Mouse (Mus musculus) layer of hippocampus, adult 2 months (tissue): ENCODE results near the gene Pde8b. TPM values are rescaled to one million over a fixed set of nuclear protein-coding genes. Genes with fewer than 3 reads are reported as not detected.

Experiments used
- DNase-seq, 2 experiments: peaks; one replicate each; pipeline ENCODE4 v3.0.0; 2022; ENCODE audit warnings: low spot score in 2 of 2
- H3K27ac ChIP-seq: fragments of 200-600 bp; 2 replicates; pipeline ENCODE4 v1.8.1; 2022
- H3K4me3 ChIP-seq: fragments of 200-600 bp; 2 replicates; pipeline ENCODE4 v1.8.1; 2022; ENCODE audit warnings: mild to moderate bottlenecking
- CTCF ChIP-seq: fragments of 200-600 bp; conservative IDR thresholded peaks from 2 replicates; pipeline ENCODE4 v1.8.1; 2022; ENCODE audit warnings: antibody characterized with exemption, mild to moderate bottlenecking, moderate library complexity
- total RNA-seq, 2 experiments: library from RNA; stranded (reverse); gene quantifications; 2 replicates each; pipeline ENCODE4 v1.2.3; 2021

Pde8b gene
- total RNA-seq, 2 experiments from 2014 or later: 114 to 120 TPM

DNA sequence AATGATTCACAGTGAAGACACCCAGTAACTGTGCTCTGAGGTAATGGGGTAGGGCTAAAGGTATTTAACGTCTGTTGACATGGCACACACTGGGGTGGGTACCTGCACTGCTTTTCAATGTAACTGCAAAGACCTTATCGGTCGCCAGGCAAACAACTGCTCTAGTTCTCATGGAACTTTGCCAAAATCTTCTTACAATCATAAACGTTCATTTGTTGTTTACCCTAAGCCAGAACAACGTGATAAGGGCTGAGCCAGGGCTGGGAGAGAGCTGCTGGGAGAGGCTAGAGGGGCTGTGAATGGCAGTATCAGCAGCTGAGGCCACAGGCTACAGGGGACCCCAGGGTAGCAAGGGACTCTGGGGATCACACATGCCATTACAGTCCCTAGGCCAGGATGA is 136.4 kb downstream of the Pde8b start:
- H3K4me3 ChIP-seq: no peak overlapping the region
- no peak for TF ChIP-seq CTCF
- peak overlapping the region; percentile 79 for H3K27ac ChIP-seq
- DNase-seq: no peak

DNA sequence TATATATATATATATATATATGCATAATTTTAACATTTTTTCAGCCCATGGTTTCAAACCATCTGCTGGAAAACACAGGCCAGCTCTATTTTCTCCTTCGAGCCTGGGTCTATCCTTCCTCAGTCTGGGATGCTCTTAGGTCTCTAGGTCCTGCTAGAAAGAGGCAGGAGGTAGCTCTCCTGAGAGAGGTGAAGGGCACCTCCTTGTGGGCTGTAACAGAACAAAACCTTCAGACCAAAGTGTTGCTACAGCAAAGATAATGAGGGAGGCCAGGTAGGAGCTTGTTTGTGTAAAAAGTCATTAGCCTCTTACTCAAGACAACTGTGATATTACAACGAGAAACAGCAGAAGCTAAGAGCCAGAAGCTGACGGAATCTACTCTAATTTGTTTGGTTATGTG is 140.6 kb downstream of the Pde8b start:
- DNase-seq: no peak
- TF ChIP-seq CTCF: no peak
- H3K27ac ChIP-seq: no peak overlapping the region
- no peak overlapping the region for H3K4me3 ChIP-seq

DNA sequence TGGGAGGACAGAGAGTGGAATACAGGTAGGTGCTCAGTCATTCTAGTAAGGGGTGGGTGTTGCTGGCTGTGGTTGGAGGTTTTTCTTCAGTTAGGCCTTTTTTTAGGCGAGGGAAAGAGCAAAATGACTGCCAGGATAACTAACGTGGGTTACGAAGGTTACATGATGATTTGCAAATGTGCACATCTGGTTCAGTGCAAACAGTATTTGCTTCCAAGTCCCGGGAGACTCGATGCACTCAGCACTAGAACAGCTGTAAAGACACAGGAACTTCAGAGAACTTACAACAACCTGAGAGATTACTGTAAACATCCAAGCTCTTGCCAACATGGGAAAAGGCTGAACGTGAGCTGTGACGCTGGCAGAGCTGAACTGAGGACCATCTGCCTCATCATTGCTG is 142.1 kb downstream of the Pde8b start:
- DNase-seq: no peak
- H3K4me3 ChIP-seq: no peak overlapping the region
- TF ChIP-seq CTCF: no peak
- peak overlapping the region; percentile 69 for H3K27ac ChIP-seq

DNA sequence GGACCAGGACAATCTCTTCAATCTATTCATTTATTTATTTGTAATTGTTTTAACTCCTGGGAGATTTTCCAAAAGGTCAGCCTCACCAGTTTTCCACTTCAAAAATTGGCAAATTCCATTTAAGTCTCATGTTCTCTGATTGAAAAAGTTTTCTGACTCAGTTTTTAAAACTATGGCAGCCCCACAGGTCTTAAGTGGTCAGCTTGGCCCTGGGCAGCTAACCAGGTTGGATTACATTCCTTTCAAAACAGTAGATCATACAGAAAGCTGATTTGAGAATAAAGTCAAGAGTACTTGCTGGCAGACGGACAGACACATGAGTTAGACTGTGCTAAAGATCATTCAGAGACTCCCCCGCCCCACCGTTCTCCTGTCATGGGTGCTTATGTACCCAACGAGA is 145.3 kb downstream of the Pde8b start:
- no peak overlapping the region for H3K4me3 ChIP-seq
- no peak for DNase-seq
- peak overlapping the region; percentile 21; the same call in 1 of the 2 replicates for H3K27ac ChIP-seq
- TF ChIP-seq CTCF: no peak

DNA sequence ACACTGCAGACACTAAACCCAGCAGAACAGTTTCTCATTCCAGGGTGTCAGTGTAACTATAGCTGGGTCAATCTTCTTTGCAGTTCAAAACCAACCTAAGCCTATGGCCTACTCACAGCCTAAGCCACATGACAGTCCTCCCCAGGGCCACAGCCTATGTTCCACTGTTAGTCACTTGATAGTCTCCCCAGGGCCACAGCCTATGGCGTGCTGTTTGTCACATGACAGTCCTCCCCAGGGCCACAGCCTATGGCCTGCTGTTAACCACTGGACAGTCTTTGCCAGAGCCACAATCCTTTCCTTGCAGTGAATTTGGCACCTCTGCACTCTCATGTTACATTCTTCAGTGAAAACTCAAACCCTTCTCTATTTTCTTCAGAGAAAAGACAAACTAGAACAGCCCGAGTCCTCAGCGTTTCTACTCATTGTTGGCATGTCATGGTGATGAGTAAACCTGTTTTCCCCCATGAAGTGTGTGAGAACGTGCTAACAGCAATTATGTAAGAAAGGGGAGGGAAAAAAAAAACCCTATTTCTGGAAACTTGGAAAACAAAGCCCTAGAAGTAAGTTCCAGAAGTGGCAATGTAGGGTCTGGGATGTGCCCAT is 147.0 kb downstream of the Pde8b start:
- H3K27ac ChIP-seq: peak overlapping the region; percentile 52; the same call in 1 of the 2 replicates
- no peak overlapping the region for H3K4me3 ChIP-seq
- DNase-seq: no peak
- no peak for TF ChIP-seq CTCF

DNA sequence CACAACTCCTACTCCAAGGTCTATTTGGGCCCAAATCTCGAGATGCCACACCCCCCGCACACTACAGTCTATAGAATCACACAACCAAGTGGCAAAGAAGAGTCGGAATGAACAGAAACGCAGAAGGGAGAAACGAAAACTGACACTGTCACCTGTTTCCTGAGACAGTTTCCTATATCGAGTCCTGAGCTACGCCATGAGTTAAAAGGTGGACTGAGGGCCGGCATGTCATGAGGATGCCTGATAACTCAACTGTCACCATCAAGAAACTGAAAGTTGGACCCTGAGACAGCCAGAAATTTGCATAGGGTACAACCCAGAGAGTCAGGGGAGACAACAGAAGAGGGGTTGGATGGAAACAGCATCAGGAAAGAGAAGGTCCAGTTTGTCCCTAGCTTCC is 148.8 kb downstream of the Pde8b start:
- H3K4me3 ChIP-seq: no peak overlapping the region
- H3K27ac ChIP-seq: no peak overlapping the region
- TF ChIP-seq CTCF: no peak
- DNase-seq: no peak

DNA sequence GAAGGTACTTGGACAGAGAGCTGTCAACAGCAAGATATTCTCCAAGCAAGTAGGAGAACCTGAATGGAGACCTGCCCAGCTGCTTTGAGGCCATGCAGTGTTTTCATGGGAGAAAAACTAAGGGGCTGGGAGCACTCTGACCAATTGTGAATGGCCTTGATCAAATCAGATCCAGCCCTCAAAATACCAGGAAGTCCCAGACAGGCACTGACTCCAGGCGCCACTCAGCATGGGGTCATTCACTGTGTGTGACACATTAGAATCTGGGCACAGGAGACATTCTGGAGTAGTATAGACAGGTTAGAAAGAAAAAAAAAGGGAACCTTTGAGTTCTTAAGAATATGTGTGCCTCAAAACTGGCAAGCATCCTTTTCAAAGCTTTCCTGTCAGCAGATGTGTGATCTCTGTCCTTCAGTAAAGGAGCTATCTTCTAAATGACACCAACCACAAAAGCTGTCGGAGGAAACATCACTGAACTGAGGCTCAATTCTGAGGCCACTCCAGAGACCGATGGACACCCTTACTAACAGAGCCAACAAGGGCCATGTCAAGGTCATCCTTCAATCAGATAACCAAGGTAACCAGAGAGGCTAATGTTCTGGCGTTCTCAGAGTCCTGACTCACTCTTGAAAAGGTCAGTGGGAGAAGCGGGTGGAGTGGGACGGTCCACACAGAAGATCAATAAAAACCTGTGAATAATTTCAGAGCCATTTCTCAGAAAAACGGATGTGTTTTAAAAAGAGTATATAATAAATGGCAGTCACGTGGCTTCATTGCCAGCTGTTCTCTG is 151.0 kb downstream of the Pde8b start:
- DNase-seq: no peak
- Histone ChIP-seq H3K4me3 (no peak overlapping the region), H3K27ac (peak overlapping the region; percentile 64)
- no peak for TF ChIP-seq CTCF

DNA sequence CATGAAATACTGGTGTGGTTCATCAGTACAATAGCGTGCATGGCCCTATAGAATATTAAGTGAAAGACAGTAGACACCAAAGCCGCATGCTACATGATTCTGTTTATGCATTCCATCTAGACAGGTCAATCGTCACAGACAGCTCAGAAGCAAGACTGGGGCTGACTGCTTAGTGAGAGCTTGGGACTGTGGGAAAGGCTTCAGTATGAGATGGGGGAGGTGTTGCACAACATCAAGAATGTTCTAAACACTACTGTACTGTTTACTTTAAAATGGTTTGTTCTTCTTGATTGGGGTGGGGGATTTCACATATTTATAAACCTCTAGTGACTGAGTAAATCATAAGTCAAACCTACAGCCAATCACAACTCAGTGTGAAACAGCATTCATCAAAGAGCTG is 153.5 kb downstream of the Pde8b start:
- TF ChIP-seq CTCF: no peak

DNA sequence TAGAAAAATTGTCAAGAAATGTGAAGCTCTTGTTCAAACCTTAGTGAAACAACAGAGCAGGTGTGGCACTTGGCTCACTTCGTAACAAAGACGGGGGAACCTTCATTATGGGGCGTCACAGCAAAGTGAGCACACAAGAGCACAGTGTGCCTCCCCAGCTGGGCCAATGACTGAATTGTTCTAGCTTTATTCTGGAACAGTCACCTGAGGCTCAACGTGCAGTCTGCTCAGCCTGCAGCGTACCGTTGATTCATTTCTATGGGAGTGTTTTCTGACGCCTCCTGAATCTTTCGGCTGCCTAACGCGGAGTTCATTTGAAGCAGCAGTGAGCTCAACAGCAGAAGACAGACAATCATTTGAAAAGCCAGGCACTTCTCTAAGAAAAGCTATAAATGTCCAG is 154.3 kb downstream of the Pde8b start:
- no peak for DNase-seq
- 0 out of 2 replicates have a peak overlapping the region, but pooled peaks have one; percentile 1 for H3K27ac ChIP-seq
- no peak for TF ChIP-seq CTCF
- H3K4me3 ChIP-seq: no peak overlapping the region

More for the DNA sequence above, 153.5 kb downstream of the Pde8b start:
- H3K4me3 ChIP-seq: no peak overlapping the region
- peak overlapping the region; percentile 16; the same call in 1 of the 2 replicates for H3K27ac ChIP-seq
- DNase-seq: no peak

DNA sequence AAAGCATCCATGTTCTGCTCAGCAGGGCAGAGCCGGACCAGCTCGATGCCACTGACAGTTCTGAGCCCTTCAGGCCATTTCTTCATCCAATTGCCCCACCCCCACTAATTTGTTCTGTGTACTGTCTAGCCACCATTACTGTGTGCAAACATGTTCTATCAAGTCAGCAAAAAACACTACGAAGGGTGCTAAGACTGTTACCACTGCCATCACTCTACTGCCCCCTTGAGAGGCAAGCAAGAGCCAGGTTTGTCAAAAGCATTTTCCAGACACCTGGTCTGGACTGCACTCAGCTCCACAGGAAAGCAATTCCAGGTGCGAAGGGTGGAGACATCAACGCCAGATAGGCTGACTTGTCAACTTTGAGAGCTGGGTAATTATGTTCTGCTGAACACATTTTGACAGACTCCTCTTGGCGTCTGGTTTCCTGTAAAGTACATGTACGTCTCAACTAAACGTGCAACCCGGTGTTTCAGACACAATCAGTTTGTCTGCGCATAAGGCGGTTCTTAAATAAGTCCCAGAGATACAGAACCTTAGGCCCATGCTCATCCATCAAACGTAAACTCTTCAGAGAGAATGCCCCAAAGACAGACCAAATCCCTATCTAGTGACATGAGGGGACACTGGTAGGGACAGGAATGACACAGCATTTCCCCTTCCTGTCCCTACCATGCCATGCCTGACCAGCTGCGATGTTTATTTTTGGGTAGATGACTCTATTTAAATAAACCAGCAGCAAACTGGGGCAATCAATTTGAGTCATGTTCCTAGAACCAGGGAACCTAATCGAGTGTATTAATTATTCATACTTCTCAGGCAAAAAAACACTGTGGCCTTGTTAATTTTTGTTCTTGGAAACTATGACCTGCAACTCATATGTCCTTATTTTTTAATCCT is 158.3 kb downstream of the Pde8b start:
- H3K27ac ChIP-seq: 0 out of 2 replicates have a peak overlapping the region, but pooled peaks have one; percentile 20
- peak; percentile 40 for TF ChIP-seq CTCF
- H3K4me3 ChIP-seq: no peak overlapping the region
- DNase-seq: no peak

DNA sequence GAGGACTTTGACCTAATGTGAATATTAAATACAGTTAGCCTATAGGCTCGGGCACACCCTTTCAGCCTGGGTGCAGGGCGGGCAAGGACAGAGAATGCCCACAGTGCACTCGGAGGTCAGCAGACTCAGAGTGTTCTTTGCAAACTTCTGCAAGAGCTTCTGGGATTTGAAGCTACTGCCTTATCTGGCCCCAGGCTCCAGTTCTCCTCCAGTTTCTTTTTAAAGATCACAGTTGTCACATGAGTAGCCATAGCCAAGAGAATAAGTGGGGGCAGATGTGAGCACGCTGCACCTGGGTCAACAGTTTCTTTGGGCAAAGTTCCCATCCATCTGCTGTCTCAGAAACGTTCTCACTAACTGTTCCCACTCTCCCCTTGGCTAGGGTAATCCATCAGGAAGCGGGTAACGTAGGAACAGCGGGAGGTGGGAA is 162.8 kb downstream of the Pde8b start:
- Histone ChIP-seq H3K27ac (peak overlapping the region; percentile 65), H3K4me3 (no peak overlapping the region)
- DNase-seq: peak in 1 of 2 experiments; percentile 44
- no peak for TF ChIP-seq CTCF

DNA sequence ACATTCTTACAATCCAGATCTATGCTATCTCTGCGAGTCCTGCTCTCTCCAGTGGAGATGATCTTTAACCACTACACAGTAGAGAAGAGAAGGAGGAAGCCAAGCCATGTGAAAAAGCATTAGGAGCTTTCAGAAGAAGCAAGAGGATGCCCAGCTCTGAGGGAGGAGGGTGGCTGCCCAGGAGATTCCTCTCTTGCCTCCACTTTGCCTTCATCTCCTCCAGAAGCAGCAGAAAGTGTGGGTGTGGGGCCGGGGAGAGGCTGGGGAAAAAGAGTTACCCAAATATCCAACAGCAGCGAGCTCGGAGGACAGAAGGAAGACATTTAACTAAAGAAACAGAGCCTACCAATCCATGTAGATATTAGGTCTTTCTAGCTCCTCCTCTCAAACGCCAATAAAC is 164.1 kb downstream of the Pde8b start:
- Histone ChIP-seq H3K4me3 (no peak overlapping the region), H3K27ac (no peak overlapping the region)
- no peak for DNase-seq
- TF ChIP-seq CTCF: no peak

DNA sequence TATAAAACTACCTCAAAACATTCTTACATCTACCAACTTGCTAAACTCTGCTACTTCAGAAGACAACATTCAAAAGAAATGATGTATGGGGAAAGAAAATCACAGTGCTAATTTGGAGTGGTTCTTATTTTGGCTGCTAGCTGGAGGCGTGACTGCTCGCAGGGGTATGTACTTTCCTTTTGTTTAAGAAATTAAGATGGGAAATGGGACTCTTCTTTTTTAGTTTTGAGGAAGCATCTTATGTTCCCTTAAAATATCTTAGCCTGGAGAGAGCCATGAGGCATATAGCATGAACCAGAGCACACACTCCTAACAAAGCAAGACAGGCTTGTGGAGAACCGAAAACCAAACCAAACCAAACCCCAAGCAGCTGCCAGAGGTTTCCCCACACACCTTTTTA is 167.5 kb downstream of the Pde8b start:
- Histone ChIP-seq H3K4me3 (no peak overlapping the region), H3K27ac (no peak overlapping the region)
- DNase-seq: no peak
- TF ChIP-seq CTCF: no peak
